Mouse (Mus musculus): ENCODE data around the gene Brinp2.

DNA sequence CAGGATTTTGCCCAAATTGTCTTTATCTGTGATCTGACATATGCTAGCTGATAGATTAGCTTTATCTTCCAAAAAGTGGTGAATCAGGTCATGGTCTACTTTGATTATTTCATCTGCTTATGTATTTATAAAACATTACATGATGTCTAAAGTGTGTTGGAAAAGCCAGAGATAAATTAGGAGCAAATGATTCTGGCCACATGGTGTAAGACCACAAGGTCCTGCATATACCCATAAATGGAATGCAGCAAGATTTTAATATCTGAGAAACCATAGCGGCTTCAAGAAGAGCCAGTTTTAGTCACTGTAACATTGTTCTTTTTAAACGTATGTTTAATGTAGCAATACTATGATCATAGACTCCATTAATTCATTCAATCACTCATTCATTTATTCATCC, 29.2 kb upstream of the Brinp2 start:
- TF ChIP-seq POLR2A (IDR thresholded peaks at IDR 0.05; ENCODE audit: extremely low read depth, insufficient read depth, low read length) (no peak), CTCF (IDR thresholded peaks at IDR 0.05; ENCODE audit: low read depth, low read length) (no peak)

Data from liver, adult 2 months (tissue).